Mouse (Mus musculus) kidney, embryonic 16.5 days (tissue): ENCODE results near the gene A730049H05Rik. TPM values are rescaled to one million over a fixed set of nuclear protein-coding genes. Genes with fewer than 3 reads are reported as not detected.

ENCODE experiments used
- ATAC-seq: fragments of 200-750 bp; cut with Nextera tagmentation; 2 replicates; pipeline ENCODE4 v1.8.0; 2017; ENCODE audit warnings: moderate TSS enrichment; ENCODE audit not compliant: low FRiP score, low TSS enrichment
- H3K27ac ChIP-seq: fragments of 300-500 bp; sonication (generic); 2 replicates; pipeline ENCODE4 v1.5.1; 2014; ENCODE audit warnings: low read length
- H3K27me3 ChIP-seq: fragments of 300-500 bp; sonication (generic); 2 replicates; pipeline ENCODE4 v1.6.1; 2014; ENCODE audit warnings: low read length, control low read depth, mixed read lengths; ENCODE audit not compliant: insufficient read depth
- H3K36me3 ChIP-seq: fragments of 300-500 bp; sonication (generic); 2 replicates; pipeline ENCODE4 v1.6.1; 2014; ENCODE audit warnings: low read length, control low read depth, mixed read lengths; ENCODE audit not compliant: insufficient read depth
- H3K4me1 ChIP-seq: fragments of 300-500 bp; sonication (generic); 2 replicates; pipeline ENCODE4 v1.6.1; 2014; ENCODE audit warnings: low read length, control low read depth, mixed read lengths; ENCODE audit not compliant: insufficient read depth
- H3K4me2 ChIP-seq: fragments of 300-500 bp; sonication (generic); replicated peaks from 2 replicates; pipeline ENCODE4 v1.6.1; 2014; ENCODE audit warnings: low read depth, low read length
- H3K4me3 ChIP-seq: fragments of 300-500 bp; sonication (generic); 2 replicates; pipeline ENCODE4 v1.5.1; 2014; ENCODE audit warnings: mild to moderate bottlenecking, low read length
- H3K9ac ChIP-seq: fragments of 300-500 bp; sonication (generic); replicated peaks from 2 replicates; pipeline ENCODE4 v1.6.1; 2014; ENCODE audit warnings: low read length
- H3K9me3 ChIP-seq: fragments of 300-500 bp; sonication (generic); 2 replicates; pipeline ENCODE4 v1.6.1; 2016; ENCODE audit warnings: low read length, control low read depth
- WGBS: fragments of 180-500 bp; shearing (Covaris S2); extraction: QIAGEN DNeasy Blood & Tissue Kit; methylation state at CpG from one replicate; pipeline ENCODE4 v1.1.7; 2014; 5-methylcytosine and 5-hydroxymethylcytosine counted together
- polyA plus RNA-seq: library from polyadenylated mRNA; unstranded; fragments of >200 nt; fragmentation: Nextera tagmentation; extraction: Ambion mirVana; gene quantifications from 2 replicates; pipeline ENCODE4 v1.2.1, GENCODE M21; 2015

The A730049H05Rik gene
- polyA plus RNA-seq, 1 experiment from 2014 or later: 2.3 TPM

GRCm38 (mm10) chr6:92802421-92802820 lies 13.9 kb upstream of the A730049H05Rik start:
- Histone ChIP-seq H3K27me3 (no peaks in the 10 kb centered on the region), H3K9ac (no peak overlapping the region), H3K4me2 (no peak overlapping the region), H3K4me3 (no peak overlapping the region), H3K36me3 (peaks cover 45% of the 10 kb centered on the region), H3K9me3 (no peaks in the 10 kb centered on the region), H3K27ac (no peak overlapping the region), H3K4me1 (no peaks in the 10 kb centered on the region)
- WGBS: 87% methylated on average over 11 of the region's 11 CpGs
- no peak for ATAC-seq

GRCm38 (mm10) chr6:92803213-92803612 lies 13.1 kb upstream of the A730049H05Rik start:
- Histone ChIP-seq H3K27me3 (no peaks in the 10 kb centered on the region), H3K9ac (no peak overlapping the region), H3K4me2 (no peak overlapping the region), H3K9me3 (no peaks in the 10 kb centered on the region), H3K36me3 (peaks cover 40% of the 10 kb centered on the region), H3K4me3 (no peak overlapping the region), H3K4me1 (no peaks in the 10 kb centered on the region), H3K27ac (no peak overlapping the region; the same call in 1 of the 2 replicates)
- ATAC-seq: no peak
- 77% methylated on average over 6 of the region's 6 CpGs for WGBS

- Histone ChIP-seq H3K27ac (no peak overlapping the region), H3K27me3 (no peaks in the 10 kb centered on the region), H3K9ac (no peak overlapping the region), H3K36me3 (peaks cover 40% of the 10 kb centered on the region), H3K4me2 (no peak overlapping the region), H3K9me3 (no peaks in the 10 kb centered on the region), H3K4me1 (no peaks in the 10 kb centered on the region), H3K4me3 (no peak overlapping the region)
- ATAC-seq: no peak
- WGBS: 81% methylated on average over 3 of the region's 3 CpGs
Observed at GRCm38 (mm10) chr6:92804254-92804971, 11.9 kb upstream of the A730049H05Rik start.

- H3K4me3 ChIP-seq: no peak overlapping the region
- WGBS: 91% methylated on average over 3 of the region's 3 CpGs
- peaks cover 28% of the 10 kb centered on the region for H3K36me3 ChIP-seq
- H3K9me3 ChIP-seq: no peaks in the 10 kb centered on the region
- H3K4me1 ChIP-seq: peaks cover 17% of the 10 kb centered on the region; the same call in 1 of the 2 replicates
- no peak overlapping the region for H3K4me2 ChIP-seq
- H3K9ac ChIP-seq: no peak overlapping the region
- no peaks in the 10 kb centered on the region for H3K27me3 ChIP-seq
- ATAC-seq: peak; percentile 39; the same call in 1 of the 2 replicates
- H3K27ac ChIP-seq: no peak overlapping the region
Observed at GRCm38 (mm10) chr6:92809818-92810217, 6.5 kb upstream of the A730049H05Rik start.

- Histone ChIP-seq H3K27me3 (no peaks in the 10 kb centered on the region), H3K9me3 (no peaks in the 10 kb centered on the region), H3K36me3 (peaks cover 23% of the 10 kb centered on the region), H3K4me1 (peaks cover 20% of the 10 kb centered on the region; the same call in 1 of the 2 replicates), H3K9ac (no peak overlapping the region), H3K4me2 (no peak overlapping the region), H3K27ac (peak overlapping the region; percentile 27), H3K4me3 (no peak overlapping the region)
- 87% methylated on average over 2 of the region's 2 CpGs for WGBS
- no peak for ATAC-seq
Observed at GRCm38 (mm10) chr6:92810628-92811027, 5.7 kb upstream of the A730049H05Rik start.

- Histone ChIP-seq H3K4me2 (no peak overlapping the region), H3K27me3 (no peaks in the 10 kb centered on the region), H3K36me3 (peaks cover 18% of the 10 kb centered on the region), H3K27ac (peak overlapping the region; percentile 51; the same call in 1 of the 2 replicates), H3K4me3 (no peak overlapping the region), H3K9me3 (no peaks in the 10 kb centered on the region), H3K4me1 (peaks cover 28% of the 10 kb centered on the region), H3K9ac (no peak overlapping the region)
- ATAC-seq: no peak
Observed at GRCm38 (mm10) chr6:92811566-92811965, 4.7 kb upstream of the A730049H05Rik start.

GRCm38 (mm10) chr6:92812702-92813370 lies 3.4 kb upstream of the A730049H05Rik start:
- no peak overlapping the region for H3K9ac ChIP-seq
- H3K36me3 ChIP-seq: peaks cover 16% of the 10 kb centered on the region
- WGBS: 35% methylated on average over 2 of the region's 2 CpGs
- no peak overlapping the region for H3K4me2 ChIP-seq
- peaks cover 33% of the 10 kb centered on the region for H3K4me1 ChIP-seq
- no peak overlapping the region for H3K4me3 ChIP-seq
- no peaks in the 10 kb centered on the region for H3K27me3 ChIP-seq
- ATAC-seq: 0 out of 2 replicates have a peak, but pooled peaks have one; percentile 13
- H3K27ac ChIP-seq: peak overlapping the region; percentile 36; the same call in 1 of the 2 replicates
- no peaks in the 10 kb centered on the region for H3K9me3 ChIP-seq

GRCm38 (mm10) chr6:92817661-92818060 lies 1.4 kb downstream of the A730049H05Rik start:
- no peaks in the 10 kb centered on the region for H3K27me3 ChIP-seq
- H3K4me3 ChIP-seq: no peak overlapping the region
- peaks cover 16% of the 10 kb centered on the region for H3K36me3 ChIP-seq
- no peak overlapping the region for H3K27ac ChIP-seq
- 65% methylated on average over 8 of the region's 8 CpGs for WGBS
- no peak overlapping the region for H3K4me2 ChIP-seq
- H3K9ac ChIP-seq: no peak overlapping the region
- no peak for ATAC-seq
- peaks cover 21% of the 10 kb centered on the region for H3K4me1 ChIP-seq
- H3K9me3 ChIP-seq: no peaks in the 10 kb centered on the region

- Histone ChIP-seq H3K36me3 (peaks cover 6% of the 10 kb centered on the region; the same call in 1 of the 2 replicates), H3K9me3 (no peaks in the 10 kb centered on the region), H3K27me3 (no peaks in the 10 kb centered on the region), H3K27ac (peak overlapping the region; percentile 6; the same call in 1 of the 2 replicates), H3K4me3 (no peak overlapping the region), H3K9ac (no peak overlapping the region), H3K4me2 (no peak overlapping the region), H3K4me1 (peaks cover 4% of the 10 kb centered on the region)
- no peak for ATAC-seq
- WGBS: 49% methylated on average over 5 of the region's 5 CpGs
Observed at GRCm38 (mm10) chr6:92821606-92822005, 5.3 kb downstream of the A730049H05Rik start.

- no peaks in the 10 kb centered on the region for H3K27me3 ChIP-seq
- peaks cover 3% of the 10 kb centered on the region; the same call in 1 of the 2 replicates for H3K36me3 ChIP-seq
- H3K27ac ChIP-seq: no peak overlapping the region; the same call in 1 of the 2 replicates
- no peak overlapping the region for H3K4me3 ChIP-seq
- H3K9me3 ChIP-seq: no peaks in the 10 kb centered on the region
- peaks cover 4% of the 10 kb centered on the region; the same call in 1 of the 2 replicates for H3K4me1 ChIP-seq
- 56% methylated on average over 6 of the region's 6 CpGs for WGBS
- no peak overlapping the region for H3K4me2 ChIP-seq
- ATAC-seq: no peak
- no peak overlapping the region for H3K9ac ChIP-seq
Observed at GRCm38 (mm10) chr6:92822006-92822405, 5.7 kb downstream of the A730049H05Rik start.
